Mouse (Mus musculus): Measurements from ENCODE around the gene Shisa2.

The Shisa2 gene

GRCm38 (mm10) chr14:59630096-59630495, 5.0 kb downstream of the Shisa2 start:
- no peak for DNase-seq (ENCODE audit: low read depth, low spot score)

GRCm38 (mm10) chr14:59632067-59632466, 7.0 kb downstream of the Shisa2 start:
- no peak for DNase-seq (ENCODE audit: low read depth, low spot score)

GRCm38 (mm10) chr14:59633295-59633898, 8.3 kb downstream of the Shisa2 start:
- DNase-seq (ENCODE audit: low read depth, low spot score) = no peak

DNA sequence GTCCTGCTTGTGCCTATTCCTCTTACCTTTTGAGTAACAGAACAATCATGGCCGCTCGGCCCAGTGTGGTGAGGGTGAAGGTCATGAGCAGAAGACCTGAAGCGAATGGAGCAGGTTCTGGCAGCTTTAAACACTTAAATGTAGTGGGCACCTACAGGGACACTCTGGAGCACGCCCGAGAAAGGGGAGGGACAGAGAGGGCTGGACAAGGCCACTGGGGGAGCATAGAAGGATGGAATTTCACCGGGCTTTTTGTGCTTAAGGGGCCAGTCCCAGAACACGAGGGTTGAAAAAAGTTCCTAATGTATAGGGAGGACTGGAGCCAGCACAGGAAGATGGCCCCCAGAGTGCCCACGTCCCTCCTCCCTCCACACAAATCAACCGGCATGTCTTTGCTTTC, 8.9 kb downstream of the Shisa2 start:
- no peak for DNase-seq (ENCODE audit: low read depth, low spot score)

DNA sequence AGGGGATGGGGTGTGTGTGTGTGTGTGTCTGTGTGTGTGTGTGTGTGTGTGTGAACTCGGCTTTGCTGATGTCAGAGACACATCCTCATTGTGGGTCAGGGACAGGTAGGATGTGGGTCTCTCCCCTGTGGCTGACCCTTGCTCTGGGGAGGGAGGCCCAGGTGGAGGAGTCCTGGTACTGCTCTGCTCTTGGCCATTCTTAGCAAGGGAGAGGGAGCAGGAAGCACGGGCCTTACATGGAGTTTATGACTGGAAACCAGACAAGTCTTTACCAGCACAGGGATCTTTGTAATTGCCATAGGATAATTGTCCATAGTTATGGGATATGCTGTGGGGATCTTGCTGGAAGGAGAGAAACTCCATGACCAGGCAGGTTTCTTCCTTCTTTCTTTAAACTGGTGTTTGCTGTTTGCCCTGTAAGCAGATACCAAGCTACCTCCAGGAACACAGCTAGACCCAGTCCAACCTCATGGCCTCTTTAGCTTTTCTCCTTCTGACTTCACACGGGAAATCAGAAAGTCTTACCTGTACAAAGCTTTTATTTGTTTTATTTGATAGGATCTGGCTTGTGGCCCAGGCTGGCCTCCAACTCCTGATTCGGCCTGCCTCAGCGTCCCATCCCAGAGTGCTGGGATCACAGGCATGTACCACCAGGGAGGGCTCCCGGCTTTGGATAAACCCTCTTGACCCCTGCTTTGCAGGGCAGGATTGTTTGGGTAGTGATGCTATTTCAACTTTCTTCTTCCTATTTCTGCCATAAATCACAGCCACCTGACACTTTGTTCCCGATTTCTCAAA, 14.0 kb downstream of the Shisa2 start:
- DNase-seq (ENCODE audit: low read depth, low spot score) = peak; percentile 30

GRCm38 (mm10) chr14:59641856-59642255, 16.7 kb downstream of the Shisa2 start:
- DNase-seq (ENCODE audit: low read depth, low spot score) = peak; percentile 65

- no peak for DNase-seq (ENCODE audit: low read depth, low spot score)
Measured at GRCm38 (mm10) chr14:59643582-59643981, 18.5 kb downstream of the Shisa2 start.

GRCm38 (mm10) chr14:59644166-59644565, 19.1 kb downstream of the Shisa2 start:
- DNase-seq (ENCODE audit: low read depth, low spot score) = no peak

- no peak for DNase-seq (ENCODE audit: low read depth, low spot score)
Measured at GRCm38 (mm10) chr14:59644896-59645295, 19.8 kb downstream of the Shisa2 start.

GRCm38 (mm10) chr14:59646826-59647697, 22.0 kb downstream of the Shisa2 start:
- DNase-seq (ENCODE audit: low read depth, low spot score) = no peak

GRCm38 (mm10) chr14:59648611-59649010, 23.5 kb downstream of the Shisa2 start:
- DNase-seq (ENCODE audit: low read depth, low spot score) = no peak

- no peak for DNase-seq (ENCODE audit: low read depth, low spot score)
Measured at GRCm38 (mm10) chr14:59649337-59649736, 24.2 kb downstream of the Shisa2 start.

- no peak for DNase-seq (ENCODE audit: low read depth, low spot score)
Measured at GRCm38 (mm10) chr14:59656591-59656990, 31.5 kb downstream of the Shisa2 start.

- no peak for DNase-seq (ENCODE audit: low read depth, low spot score)
Measured at GRCm38 (mm10) chr14:59657098-59657497, 32.0 kb downstream of the Shisa2 start.

- no peak for DNase-seq (ENCODE audit: low read depth, low spot score)
Measured at GRCm38 (mm10) chr14:59672893-59673515, 47.9 kb downstream of the Shisa2 start.

- DNase-seq (ENCODE audit: low read depth, low spot score) = peak; percentile 30
Measured at GRCm38 (mm10) chr14:59674556-59674955, 49.4 kb downstream of the Shisa2 start.

DNA sequence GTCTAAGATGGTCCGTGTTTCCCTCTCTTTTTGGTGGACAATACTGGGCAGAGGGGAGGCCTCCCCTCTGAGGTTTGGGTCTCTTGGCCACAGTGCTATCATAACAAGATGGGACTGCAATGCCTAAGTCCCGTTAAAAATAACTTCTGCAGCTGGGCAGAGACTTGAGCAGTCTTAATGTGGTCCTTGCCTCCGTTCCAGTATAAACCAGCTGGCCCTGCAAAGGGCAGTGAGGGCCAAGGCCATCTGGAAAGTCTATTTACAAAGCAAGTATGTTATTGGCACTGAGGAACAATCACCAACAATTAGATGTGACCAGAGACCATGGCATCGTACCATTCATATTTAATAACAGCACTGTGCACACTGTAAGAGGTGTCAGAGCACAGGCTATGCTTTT, 50.2 kb downstream of the Shisa2 start:
- no peak for DNase-seq (ENCODE audit: low read depth, low spot score)

- peak; percentile 29 for DNase-seq (ENCODE audit: low read depth, low spot score)
Measured at GRCm38 (mm10) chr14:59677598-59678003, 52.5 kb downstream of the Shisa2 start.
